Mouse (Mus musculus) MEL (cell line): Measurements from ENCODE around the gene Mcm3ap. TPM values are rescaled to one million over a fixed set of nuclear protein-coding genes. Genes with fewer than 3 reads are reported as not detected.

ENCODE experiments used
- DNase-seq: peaks from one replicate; pipeline ENCODE4 v3.0.0; 2011; ENCODE audit warnings: low read depth, low spot score
- H3K27ac ChIP-seq: 2 replicates; pipeline ENCODE4 v1.5.1; 2012; ENCODE audit warnings: low read depth, mild to moderate bottlenecking, control low read depth, low read length, moderate library complexity; ENCODE audit not compliant: control insufficient read depth
- H3K27me3 ChIP-seq, 2 experiments: fragments of 150-350 bp in 1 of 2; sonication (generic) in 1 of 2; 2 replicates each; pipeline ENCODE4 v1.6.1; 2012; ENCODE audit warnings: low read length in 2 of 2, mild to moderate bottlenecking in 2 of 2, improper control_type of control experiment in 1 of 2, moderate library complexity in 1 of 2; ENCODE audit not compliant: insufficient read depth in 2 of 2, control insufficient read depth in 1 of 2
- H3K36me3 ChIP-seq, 2 experiments: 2 replicates each; pipeline ENCODE4 v1.6.1; 2012 to 2014; ENCODE audit warnings: low read length in 2 of 2, improper control_type of control experiment in 1 of 2, inconsistent platforms in 1 of 2, mild to moderate bottlenecking in 1 of 2; ENCODE audit not compliant: insufficient read depth in 2 of 2, control insufficient read depth in 1 of 2
- H3K4me1 ChIP-seq, 2 experiments: fragments of 150-350 bp in 1 of 2; sonication (generic) in 1 of 2; 2 replicates each; pipeline ENCODE4 v1.6.1; 2012; ENCODE audit warnings: low read length in 2 of 2, improper control_type of control experiment in 1 of 2, mild to moderate bottlenecking in 1 of 2; ENCODE audit not compliant: insufficient read depth in 2 of 2, control insufficient read depth in 1 of 2
- H3K4me3 ChIP-seq, 2 experiments: fragments of 150-350 bp in 1 of 2; sonication (generic) in 1 of 2; 2 replicates each; pipeline ENCODE4 v1.5.1; 2012; ENCODE audit warnings: low read depth in 2 of 2, low read length in 2 of 2, mild to moderate bottlenecking in 2 of 2, moderate library complexity in 2 of 2, control low read depth in 1 of 2, improper control_type of control experiment in 1 of 2; ENCODE audit not compliant: control insufficient read depth in 1 of 2, insufficient read depth in 1 of 2
- H3K79me2 ChIP-seq: 2 replicates; pipeline ENCODE4 v1.6.1; 2012; ENCODE audit warnings: mild to moderate bottlenecking, low read length, moderate library complexity; ENCODE audit not compliant: control insufficient read depth, poor library complexity, insufficient read depth
- H3K9ac ChIP-seq: 2 replicates; pipeline ENCODE4 v1.6.1; 2012; ENCODE audit warnings: low read depth, mild to moderate bottlenecking, control low read depth, low read length, moderate library complexity; ENCODE audit not compliant: control insufficient read depth, poor library complexity, severe bottlenecking
- H3K9me3 ChIP-seq: fragments of 150-350 bp; sonication (generic); replicated peaks from 2 replicates; pipeline ENCODE4 v1.6.1; 2012; ENCODE audit warnings: mild to moderate bottlenecking, low read length, improper control_type of control experiment, moderate library complexity; ENCODE audit not compliant: insufficient read depth
- BHLHE40 ChIP-seq: IDR thresholded peaks from 2 replicates; pipeline ENCODE4 v1.6.1; 2012; ENCODE audit warnings: low read depth, mild to moderate bottlenecking, inconsistent platforms, low read length, improper control_type of control experiment, borderline replicate concordance
- CHD1 ChIP-seq: IDR thresholded peaks from 2 replicates; pipeline ENCODE4 v1.6.1; 2012; ENCODE audit warnings: low read depth, mild to moderate bottlenecking, inconsistent platforms, low read length, improper control_type of control experiment
- CHD2 ChIP-seq: IDR thresholded peaks from 2 replicates; pipeline ENCODE4 v1.6.1; 2011; ENCODE audit warnings: low read length, improper control_type of control experiment
- CTCF ChIP-seq, 3 experiments: IDR thresholded peaks in 2 of 3; conservative IDR thresholded peaks in 1 of 3; 2 replicates each; pipeline ENCODE4 v1.5.1; 2011 to 2012; ENCODE audit warnings: low read length in 3 of 3, low read depth in 2 of 3, mild to moderate bottlenecking in 2 of 3, improper control_type of control experiment in 1 of 3, inconsistent platforms in 1 of 3, mixed read lengths in 1 of 3, moderate library complexity in 1 of 3; ENCODE audit not compliant: control insufficient read depth in 1 of 3, insufficient read depth in 1 of 3, poor library complexity in 1 of 3, severe bottlenecking in 1 of 3
- E2F4 ChIP-seq: IDR thresholded peaks from 2 replicates; pipeline ENCODE4 v1.6.1; 2011; ENCODE audit warnings: low read depth, low read length, improper control_type of control experiment, borderline replicate concordance
- ELF1 ChIP-seq: IDR thresholded peaks from 2 replicates; pipeline ENCODE4 v1.6.1; 2014; ENCODE audit warnings: low read depth, mild to moderate bottlenecking, inconsistent platforms, low read length, improper control_type of control experiment, moderate library complexity
- EP300 ChIP-seq, 2 experiments: IDR thresholded peaks; 2 replicates each; pipeline ENCODE4 v1.6.1; 2011; ENCODE audit warnings: improper control_type of control experiment in 2 of 2, low read length in 2 of 2, low read depth in 1 of 2, mild to moderate bottlenecking in 1 of 2
- ETS1 ChIP-seq: IDR thresholded peaks from 2 replicates; pipeline ENCODE4 v1.6.1; 2012; ENCODE audit warnings: low read depth, mild to moderate bottlenecking, inconsistent platforms, low read length, improper control_type of control experiment, moderate library complexity
- GABPA ChIP-seq: IDR thresholded peaks from 2 replicates; pipeline ENCODE4 v1.6.1; 2012; ENCODE audit warnings: low read depth, mild to moderate bottlenecking, inconsistent platforms, low read length, improper control_type of control experiment, moderate library complexity
- GATA1 ChIP-seq: IDR thresholded peaks from 2 replicates; pipeline ENCODE4 v1.6.1; 2011; ENCODE audit warnings: low read depth, low read length, improper control_type of control experiment
- HCFC1 ChIP-seq: IDR thresholded peaks from 2 replicates; pipeline ENCODE4 v1.6.1; 2012; ENCODE audit warnings: low read depth, mild to moderate bottlenecking, inconsistent platforms, low read length, improper control_type of control experiment, moderate library complexity
- JUND ChIP-seq: IDR thresholded peaks from 2 replicates; pipeline ENCODE4 v1.6.1; 2011; ENCODE audit warnings: low read depth, mild to moderate bottlenecking, improper control_type of control experiment, low read length
- KAT2A ChIP-seq: conservative IDR thresholded peaks from 2 replicates; pipeline ENCODE4 v1.6.1; 2012; ENCODE audit warnings: low read depth, low read length, improper control_type of control experiment, inconsistent platforms
- MAFK ChIP-seq: IDR thresholded peaks from 2 replicates; pipeline ENCODE4 v1.6.1; 2011; ENCODE audit warnings: low read depth, mild to moderate bottlenecking, low read length, improper control_type of control experiment, borderline replicate concordance
- MAX ChIP-seq: IDR thresholded peaks from 2 replicates; pipeline ENCODE4 v1.6.1; 2011; ENCODE audit warnings: low read length, improper control_type of control experiment
- MAZ ChIP-seq: IDR thresholded peaks from 2 replicates; pipeline ENCODE4 v1.6.1; 2012; ENCODE audit warnings: low read depth, mild to moderate bottlenecking, inconsistent platforms, low read length, improper control_type of control experiment
- MEF2A ChIP-seq: IDR thresholded peaks from 2 replicates; pipeline ENCODE4 v1.6.1; 2014; ENCODE audit warnings: low read depth, mild to moderate bottlenecking, inconsistent platforms, low read length, improper control_type of control experiment; ENCODE audit not compliant: poor library complexity, insufficient replicate concordance, severe bottlenecking; ENCODE audit errors: extremely low read depth
- MXI1 ChIP-seq: IDR thresholded peaks from 2 replicates; pipeline ENCODE4 v1.6.1; 2011; ENCODE audit warnings: mild to moderate bottlenecking, low read depth, low read length, improper control_type of control experiment
- MYB ChIP-seq: IDR thresholded peaks from 2 replicates; pipeline ENCODE4 v1.6.1; 2011; ENCODE audit warnings: mild to moderate bottlenecking, low read depth, low read length, improper control_type of control experiment
- MYC ChIP-seq: IDR thresholded peaks from 2 replicates; pipeline ENCODE4 v1.6.1; 2011; ENCODE audit warnings: low read depth, mild to moderate bottlenecking, low read length, improper control_type of control experiment, moderate library complexity
- NELFE ChIP-seq: IDR thresholded peaks from 2 replicates; pipeline ENCODE4 v1.6.1; 2011; ENCODE audit warnings: low read depth, low read length, improper control_type of control experiment
- NRF1 ChIP-seq: IDR thresholded peaks from 2 replicates; pipeline ENCODE4 v1.6.1; 2014; ENCODE audit warnings: low read depth, mild to moderate bottlenecking, inconsistent platforms, low read length, improper control_type of control experiment, moderate library complexity; ENCODE audit not compliant: poor library complexity, insufficient read depth, severe bottlenecking
- POLR2A ChIP-seq, 2 experiments: IDR thresholded peaks; 2 replicates each; pipeline ENCODE4 v1.6.1; 2011 to 2012; ENCODE audit warnings: low read length in 2 of 2, mild to moderate bottlenecking in 2 of 2, control low read depth in 1 of 2, improper control_type of control experiment in 1 of 2, low read depth in 1 of 2, moderate library complexity in 1 of 2; ENCODE audit not compliant: control insufficient read depth in 1 of 2, insufficient read depth in 1 of 2, poor library complexity in 1 of 2
- POLR2AphosphoS2 ChIP-seq: IDR thresholded peaks from 2 replicates; pipeline ENCODE4 v1.6.1; 2011; ENCODE audit warnings: low read length, improper control_type of control experiment
- POLR2AphosphoS5 ChIP-seq: IDR thresholded peaks from 2 replicates; pipeline ENCODE4 v1.6.1; 2012; ENCODE audit warnings: low read depth, borderline replicate concordance, mild to moderate bottlenecking, inconsistent platforms, low read length, moderate library complexity, mixed read lengths
- RAD21 ChIP-seq: IDR thresholded peaks from 2 replicates; pipeline ENCODE4 v1.6.1; 2011; ENCODE audit warnings: mild to moderate bottlenecking, low read depth, low read length, improper control_type of control experiment
- RCOR1 ChIP-seq: IDR thresholded peaks from 2 replicates; pipeline ENCODE4 v1.6.1; 2012; ENCODE audit warnings: low read depth, mild to moderate bottlenecking, inconsistent platforms, low read length, improper control_type of control experiment
- SIN3A ChIP-seq: IDR thresholded peaks from 2 replicates; pipeline ENCODE4 v1.6.1; 2012; ENCODE audit warnings: low read length, improper control_type of control experiment, inconsistent platforms
- SMC3 ChIP-seq: IDR thresholded peaks from 2 replicates; pipeline ENCODE4 v1.6.1; 2011; ENCODE audit warnings: low read depth, low read length, improper control_type of control experiment
- TAL1 ChIP-seq: IDR thresholded peaks from 2 replicates; pipeline ENCODE4 v1.6.1; 2012; ENCODE audit warnings: mild to moderate bottlenecking, inconsistent platforms, low read length, moderate library complexity, mixed read lengths
- TBP ChIP-seq: IDR thresholded peaks from 2 replicates; pipeline ENCODE4 v1.8.0; 2011; ENCODE audit warnings: low read depth, low read length, improper control_type of control experiment
- TCF12 ChIP-seq: IDR thresholded peaks from 2 replicates; pipeline ENCODE4 v1.6.1; 2014; ENCODE audit warnings: low read depth, mild to moderate bottlenecking, inconsistent platforms, low read length, improper control_type of control experiment, moderate library complexity
- USF1 ChIP-seq: IDR thresholded peaks from 2 replicates; pipeline ENCODE4 v1.6.1; 2014; ENCODE audit warnings: low read depth, mild to moderate bottlenecking, inconsistent platforms, low read length, improper control_type of control experiment, moderate library complexity
- USF2 ChIP-seq, 2 experiments: IDR thresholded peaks; 2 replicates each; pipeline ENCODE4 v1.6.1; 2011 to 2012; ENCODE audit warnings: improper control_type of control experiment in 2 of 2, low read length in 2 of 2, borderline replicate concordance in 1 of 2, inconsistent platforms in 1 of 2, low read depth in 1 of 2, mild to moderate bottlenecking in 1 of 2; ENCODE audit not compliant: insufficient read depth in 1 of 2
- ZC3H11A ChIP-seq: IDR thresholded peaks from 2 replicates; pipeline ENCODE4 v1.6.1; 2012; ENCODE audit warnings: low read depth, mild to moderate bottlenecking, inconsistent platforms, low read length, improper control_type of control experiment
- ZKSCAN1 ChIP-seq: IDR thresholded peaks from 2 replicates; pipeline ENCODE4 v1.6.1; 2012; ENCODE audit warnings: low read depth, mild to moderate bottlenecking, inconsistent platforms, low read length, improper control_type of control experiment, moderate library complexity
- ZMIZ1 ChIP-seq: IDR thresholded peaks from 2 replicates; pipeline ENCODE4 v1.6.1; 2012; ENCODE audit warnings: low read depth, mild to moderate bottlenecking, inconsistent platforms, low read length, improper control_type of control experiment, moderate library complexity
- ZNF384 ChIP-seq: IDR thresholded peaks from 2 replicates; pipeline ENCODE4 v1.6.1; 2012; ENCODE audit warnings: low read depth, mild to moderate bottlenecking, inconsistent platforms, low read length, improper control_type of control experiment
- polyA plus RNA-seq, 2 experiments: library from polyadenylated mRNA; stranded (reverse) in 1 of 2; unstranded in 1 of 2; fragments of >175 nt in 1 of 2; fragments of >200 nt in 1 of 2; gene quantifications; 2 replicates each; pipeline versions ENCODE4 v1.2.1 to v1.2.4; 2012; ENCODE audit warnings: low replicate concordance in 2 of 2, low read depth in 1 of 2; ENCODE audit not compliant: insufficient read length in 2 of 2, insufficient read depth in 1 of 2, missing spikeins in 1 of 2
- total RNA-seq: library from RNA; depleted of rRNA; stranded (reverse); fragments of 300-350 nt; gene quantifications from 2 replicates; pipeline ENCODE4 v1.2.3, GENCODE M21; 2012

Mcm3ap gene
- total and polyA plus RNA-seq, 3 experiments: 39.6 to 57.0 TPM; not detected in 1

- H3K27ac ChIP-seq: no peak overlapping the region
- H3K36me3 ChIP-seq: peaks cover 0 to 4% of the 10 kb centered on the region in 2 experiments; a peak in 3 of 4 replicates
- H3K79me2 ChIP-seq: no peaks in the 10 kb centered on the region
- no peaks in the 10 kb centered on the region for H3K27me3 ChIP-seq
- no peak overlapping the region for H3K4me3 ChIP-seq
- H3K9me3 ChIP-seq: no peaks in the 10 kb centered on the region
- DNase-seq: peak; percentile 91
- peaks cover 0 to 2% of the 10 kb centered on the region in 2 experiments; a peak in 2 of 4 replicates for H3K4me1 ChIP-seq
- H3K9ac ChIP-seq: no peak overlapping the region
- TF ChIP-seq SIN3A (peak; percentile 63; the same call in 1 of the 2 replicates), NELFE (no peak), MYB (no peak), RCOR1 (no peak), BHLHE40 (no peak), TAL1 (no peak), TCF12 (no peak), ZMIZ1 (no peak), CTCF (IDR thresholded peaks at IDR 0.05 in 2 of 3, conservative IDR thresholded peaks at IDR 0.05 in 1 of 3; ENCODE audit: control insufficient read depth in 1 of 3, insufficient read depth in 1 of 3, low read depth in 2 of 3, low read length in 3 of 3, poor library complexity in 1 of 3, severe bottlenecking in 1 of 3) (peak; percentile 93 to 95 (median 94)), USF1 (no peak), KAT2A (no peak), MAX (peak; percentile 71), ELF1 (no peak), POLR2AphosphoS5 (no peak), POLR2A (IDR thresholded peaks at IDR 0.05; ENCODE audit: control insufficient read depth in 1 of 2, insufficient read depth in 1 of 2, low read depth in 1 of 2, low read length in 2 of 2, poor library complexity in 1 of 2) (no peak), CHD2 (no peak), JUND (no peak), TBP (no peak), RAD21 (peak; percentile 48), MEF2A (no peak), ZC3H11A (peak; percentile 50), ETS1 (no peak), MAZ (no peak), E2F4 (no peak), MAFK (no peak), MXI1 (peak; percentile 56; the same call in 1 of the 2 replicates), GABPA (no peak), ZKSCAN1 (no peak), SMC3 (peak; percentile 84), NRF1 (no peak), CHD1 (no peak), GATA1 (no peak), HCFC1 (no peak), ZNF384 (peak; percentile 52), USF2 (IDR thresholded peaks at IDR 0.05; ENCODE audit: borderline replicate concordance in 1 of 2, insufficient read depth in 1 of 2, low read depth in 1 of 2, low read length in 2 of 2) (no peak), MYC (peak; percentile 79), POLR2AphosphoS2 (no peak), EP300 (IDR thresholded peaks at IDR 0.05; ENCODE audit: low read depth in 1 of 2, low read length in 2 of 2) (no peak)
Observed at GRCm38 (mm10) chr10:76512965-76513583, 44.3 kb downstream of the Mcm3ap start.
